Mouse (Mus musculus) heart, adult 2 months (tissue): ENCODE data around the gene Ccdc34. TPM values are rescaled to one million over a fixed set of nuclear protein-coding genes. Genes with fewer than 3 reads are reported as not detected.

Experiments used
- DNase-seq, 2 experiments: peaks; one replicate each; pipeline ENCODE4 v3.0.0; 2021
- H3K27ac ChIP-seq: fragments of 200-600 bp; 2 replicates; pipeline ENCODE4 v1.8.1; 2022
- H3K27me3 ChIP-seq: fragments of 200-500 bp; 2 replicates; pipeline ENCODE4 v1.6.1; 2012; ENCODE audit warnings: mild to moderate bottlenecking, low read length, inconsistent platforms, mixed read lengths; ENCODE audit not compliant: control insufficient read depth, insufficient read depth
- H3K36me3 ChIP-seq: fragments of 200-500 bp; 2 replicates; pipeline ENCODE4 v1.6.1; 2012; ENCODE audit warnings: low read length, inconsistent platforms; ENCODE audit not compliant: control insufficient read depth, insufficient read depth
- H3K4me1 ChIP-seq: fragments of 200-500 bp; 2 replicates; pipeline ENCODE4 v1.6.1; 2011; ENCODE audit warnings: low read length; ENCODE audit not compliant: control insufficient read depth, insufficient read depth
- H3K4me3 ChIP-seq: fragments of 200-600 bp; 2 replicates; pipeline ENCODE4 v1.8.1; 2022
- H3K79me2 ChIP-seq: fragments of 200-500 bp; replicated peaks from 2 replicates; pipeline ENCODE4 v1.6.1; 2012; ENCODE audit warnings: mild to moderate bottlenecking, inconsistent platforms, low read length, moderate library complexity, mixed read lengths; ENCODE audit not compliant: control insufficient read depth, insufficient read depth
- H3K9ac ChIP-seq: fragments of 200-500 bp; 2 replicates; pipeline ENCODE4 v1.6.1; 2012; ENCODE audit warnings: low read depth, mild to moderate bottlenecking, control low read depth, inconsistent platforms, low read length, mixed read lengths
- CTCF ChIP-seq: fragments of 200-600 bp; IDR thresholded peaks from 2 replicates; pipeline ENCODE4 v1.8.1; 2022; ENCODE audit warnings: antibody characterized with exemption, mild to moderate bottlenecking, moderate library complexity
- EP300 ChIP-seq: fragments of 200-500 bp; IDR thresholded peaks from 2 replicates; pipeline ENCODE4 v1.6.1; 2011; ENCODE audit warnings: low read depth, low read length, control low read depth; ENCODE audit not compliant: insufficient read depth
- POLR2A ChIP-seq: fragments of 200-500 bp; IDR thresholded peaks from 2 replicates; pipeline ENCODE4 v1.6.1; 2011; ENCODE audit warnings: mild to moderate bottlenecking, low read depth, low read length, control low read depth; ENCODE audit not compliant: insufficient read depth
- WGBS: fragments of 180-500 bp; shearing (Covaris S2); methylation state at CpG from one replicate; pipeline ENCODE4 v1.1.7; 2018; 5-methylcytosine and 5-hydroxymethylcytosine counted together
- intact Hi-C: fragments of 180-260 bp; cut with DNase I; formaldehyde crosslinking; loops from one replicate; pipeline ENCODE4 v1.15.1; 2025
- polyA plus RNA-seq: library from polyadenylated mRNA; depleted of rRNA; stranded (reverse); fragments of >200 nt; gene quantifications from 2 replicates; pipeline ENCODE4 v1.2.3, GENCODE M21; 2012
- total RNA-seq, 2 experiments: library from RNA; stranded (reverse); gene quantifications; 2 replicates each; pipeline ENCODE4 v1.2.3; 2021

The Ccdc34 gene
- total and polyA plus RNA-seq, 3 experiments, result 1.8 to 4.6 (median 4.1) TPM

DNA sequence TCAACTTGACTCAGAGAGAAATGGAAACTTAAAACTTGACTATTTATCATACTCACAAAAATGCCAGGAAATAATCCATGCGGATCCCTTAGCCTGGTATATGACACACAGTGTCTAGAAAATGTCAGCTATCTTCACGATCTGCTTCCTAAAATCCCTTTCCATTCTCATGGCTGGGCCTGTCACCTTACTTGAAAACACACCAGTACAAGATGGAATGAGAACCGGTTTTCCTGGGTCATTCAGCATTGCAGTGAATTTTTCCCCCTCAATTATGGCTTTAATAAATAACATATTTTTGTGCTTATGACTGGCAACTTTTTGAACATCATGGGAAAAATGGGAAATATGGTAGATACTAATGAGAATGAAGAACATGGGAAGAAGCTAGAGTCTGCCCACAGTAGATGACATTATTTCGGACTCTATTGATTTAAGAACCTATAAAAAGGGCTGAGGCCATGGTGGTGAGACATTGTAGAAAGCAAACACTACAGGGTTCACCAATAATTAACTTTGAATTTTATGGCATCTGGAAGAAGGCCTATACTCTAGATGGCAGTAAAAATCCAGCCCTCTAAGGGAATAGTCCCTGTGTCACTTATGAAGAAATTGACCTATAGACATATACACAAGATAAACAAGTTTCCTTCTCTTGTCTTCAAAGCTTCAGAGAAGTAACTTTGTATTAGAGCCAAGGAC is 171.2 kb downstream of the Ccdc34 start:
- WGBS, result 89% methylated on average over 4 of the region's 4 CpGs
- no peaks in the 10 kb centered on the region for H3K36me3 ChIP-seq
- no peaks in the 10 kb centered on the region for H3K79me2 ChIP-seq
- no peaks in the 10 kb centered on the region for H3K27me3 ChIP-seq
- peaks cover 3% of the 10 kb centered on the region for H3K4me1 ChIP-seq
- no peak overlapping the region for H3K9ac ChIP-seq
- no peak for DNase-seq
- no peak for TF ChIP-seq EP300
- TF ChIP-seq CTCF, result no peak
- no peak for TF ChIP-seq POLR2A
- no peak overlapping the region for H3K27ac ChIP-seq
- no peak overlapping the region for H3K4me3 ChIP-seq
- intact Hi-C loops, result no loop called here

DNA sequence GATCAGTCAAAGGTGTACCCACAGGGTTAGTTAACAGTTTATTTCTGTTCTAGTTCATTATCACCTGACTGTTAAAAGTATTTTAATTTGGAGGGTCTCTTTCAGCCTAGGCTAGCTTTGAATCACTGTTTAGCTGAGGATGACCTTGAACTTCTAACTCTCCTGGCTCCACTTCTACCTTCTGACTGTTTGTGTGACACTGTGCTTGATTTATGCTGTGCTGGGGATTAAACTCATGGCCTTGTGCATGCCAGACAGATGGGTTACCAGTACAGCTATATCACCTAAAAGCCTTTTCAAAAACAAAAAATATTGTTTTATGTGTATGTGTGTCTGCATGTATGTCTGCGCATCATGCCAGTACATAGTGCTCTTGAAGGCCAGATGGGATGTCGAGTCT is 172.8 kb downstream of the Ccdc34 start:
- Histone ChIP-seq H3K27ac (no peak overlapping the region), H3K36me3 (no peaks in the 10 kb centered on the region), H3K79me2 (no peaks in the 10 kb centered on the region), H3K27me3 (no peaks in the 10 kb centered on the region), H3K9ac (no peak overlapping the region), H3K4me3 (no peak overlapping the region), H3K4me1 (peaks cover 3% of the 10 kb centered on the region)
- no peak for TF ChIP-seq POLR2A
- TF ChIP-seq CTCF, result no peak
- TF ChIP-seq EP300, result no peak
- WGBS, result 97% methylated on average over 2 of the region's 2 CpGs
- intact Hi-C loops, result no loop called here
- no peak for DNase-seq

DNA sequence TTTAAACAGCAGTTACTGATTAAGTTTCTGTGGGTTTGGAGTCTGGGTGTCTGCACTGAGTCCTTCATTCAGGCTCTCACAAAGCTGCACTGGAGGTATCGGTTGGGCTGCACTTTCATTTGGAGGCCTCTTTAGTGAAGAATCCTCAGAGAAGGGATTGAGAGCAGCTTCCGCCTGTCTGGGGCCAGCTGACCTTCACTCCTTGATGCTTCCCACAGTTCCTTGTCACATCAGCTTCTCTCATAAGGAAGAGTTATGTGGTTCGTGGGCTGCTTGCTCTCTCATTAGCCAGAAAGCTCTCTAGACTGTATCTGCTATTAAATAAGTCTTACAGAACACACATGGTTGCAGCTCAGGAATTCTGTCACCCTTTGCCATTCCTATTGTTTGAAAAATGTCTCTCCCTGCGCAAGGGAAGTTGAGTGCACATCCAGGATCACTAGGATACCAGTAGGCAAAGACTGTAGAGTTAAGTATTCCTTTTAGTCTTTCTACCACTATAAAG is 173.6 kb downstream of the Ccdc34 start:
- Histone ChIP-seq H3K4me3 (no peak overlapping the region), H3K9ac (no peak overlapping the region), H3K27me3 (no peaks in the 10 kb centered on the region), H3K27ac (no peak overlapping the region), H3K36me3 (no peaks in the 10 kb centered on the region), H3K4me1 (peaks cover 3% of the 10 kb centered on the region), H3K79me2 (no peaks in the 10 kb centered on the region)
- DNase-seq, result no peak
- TF ChIP-seq CTCF (no peak), POLR2A (no peak), EP300 (no peak)
- WGBS, result 82% methylated on average over 4 of the region's 4 CpGs
- intact Hi-C loops, result no loop called here

DNA sequence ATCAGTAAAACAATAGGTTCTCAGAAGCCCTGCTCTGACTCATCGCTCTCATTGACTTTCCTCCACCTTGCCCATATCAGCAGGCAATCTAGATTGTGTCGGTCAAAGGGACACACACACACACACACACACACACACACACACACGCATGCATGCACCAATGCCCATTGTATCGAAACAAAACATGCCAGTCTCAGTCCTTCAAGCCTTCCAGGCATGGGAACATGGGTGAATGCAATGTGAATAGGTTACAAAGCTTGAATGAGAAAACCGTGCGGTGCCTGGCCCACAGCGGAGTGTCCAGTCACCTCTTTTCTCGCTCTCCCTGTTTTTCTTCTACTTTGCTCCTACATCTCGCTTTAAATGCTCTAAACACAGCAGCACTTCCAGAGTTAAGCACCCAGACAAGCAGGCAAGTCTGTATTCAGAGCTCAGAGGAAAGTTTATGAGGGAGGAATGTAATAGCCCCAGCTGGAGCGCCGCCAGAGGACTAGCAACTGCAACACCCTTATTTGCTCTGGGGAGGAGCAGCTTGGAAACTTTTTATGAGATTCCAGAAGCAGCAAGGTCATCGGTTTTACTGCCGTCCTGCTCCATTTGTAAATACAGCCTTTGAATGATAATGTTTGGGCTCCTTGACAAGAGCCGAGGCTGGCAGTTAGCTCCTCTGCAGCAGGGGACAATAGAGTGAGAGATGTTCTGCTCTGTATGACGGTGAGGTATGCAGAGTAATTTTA is 174.5 kb downstream of the Ccdc34 start:
- Histone ChIP-seq H3K79me2 (no peaks in the 10 kb centered on the region), H3K4me1 (peaks cover 3% of the 10 kb centered on the region), H3K27me3 (no peaks in the 10 kb centered on the region), H3K4me3 (no peak overlapping the region), H3K36me3 (no peaks in the 10 kb centered on the region), H3K27ac (no peak overlapping the region), H3K9ac (no peak overlapping the region)
- 31% methylated on average over 15 of the region's 15 CpGs for WGBS
- peak; percentile 63 to 65 for DNase-seq
- intact Hi-C loops, result no loop called here
- TF ChIP-seq EP300, result no peak
- no peak for TF ChIP-seq POLR2A
- TF ChIP-seq CTCF, result no peak

DNA sequence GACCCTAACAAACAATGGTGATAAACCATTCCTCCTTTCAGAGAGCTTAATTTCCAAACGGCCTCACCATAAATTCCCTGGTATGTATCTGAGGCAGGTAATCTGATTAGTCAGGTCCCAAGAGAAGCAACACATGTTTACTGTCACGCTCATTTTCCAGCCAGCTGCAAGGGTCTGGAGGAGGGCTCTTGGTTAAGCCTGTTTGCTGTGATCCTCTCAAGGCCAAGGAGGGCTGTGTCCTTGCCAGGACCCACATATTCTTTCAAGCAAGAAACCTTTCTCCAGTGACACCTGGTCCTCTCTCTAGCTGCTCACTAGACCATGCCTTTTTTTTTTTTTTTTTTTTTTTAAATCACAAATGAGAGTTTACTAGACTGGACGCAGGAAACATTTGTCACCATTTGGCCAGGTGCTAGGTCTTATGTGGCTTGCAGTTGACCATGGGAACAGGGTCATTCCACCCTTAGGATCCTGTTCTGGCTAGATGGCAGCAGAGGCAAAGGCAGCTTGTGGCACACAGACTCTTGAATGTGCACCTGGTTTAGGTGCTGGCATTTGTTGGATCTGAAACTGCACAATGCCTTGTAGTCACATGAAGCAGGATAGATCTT is 175.2 kb downstream of the Ccdc34 start:
- no peaks in the 10 kb centered on the region for H3K79me2 ChIP-seq
- no peak overlapping the region for H3K9ac ChIP-seq
- H3K27me3 ChIP-seq, result no peaks in the 10 kb centered on the region
- peaks cover 3% of the 10 kb centered on the region for H3K4me1 ChIP-seq
- H3K36me3 ChIP-seq, result no peaks in the 10 kb centered on the region
- no peak overlapping the region for H3K27ac ChIP-seq
- intact Hi-C loops, result no loop called here
- WGBS, result 27% methylated on average over 3 of the region's 3 CpGs
- H3K4me3 ChIP-seq, result no peak overlapping the region
- TF ChIP-seq EP300 (no peak), POLR2A (no peak), CTCF (no peak)
- DNase-seq, result no peak

DNA sequence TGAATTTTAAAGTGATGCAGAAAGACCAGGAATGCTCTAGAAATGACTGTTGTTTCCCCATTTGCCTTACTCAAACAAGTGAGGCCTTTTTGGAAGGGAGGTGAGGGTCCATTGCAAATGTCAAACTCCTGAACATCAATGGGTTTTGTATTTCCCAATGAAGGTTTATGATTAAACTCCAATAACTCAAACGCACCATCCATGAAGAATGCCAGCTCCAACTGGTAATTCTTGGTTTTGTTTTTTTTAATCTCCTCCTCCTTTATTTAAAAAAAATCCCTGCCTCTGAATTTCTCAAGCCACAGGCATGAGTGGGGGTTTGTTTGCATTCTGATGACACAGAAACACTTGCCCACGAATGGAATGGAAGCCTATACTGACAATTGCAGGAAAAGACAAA is 178.9 kb downstream of the Ccdc34 start:
- intact Hi-C loops, result no loop called here
- Histone ChIP-seq H3K4me3 (no peak overlapping the region), H3K27me3 (no peaks in the 10 kb centered on the region), H3K36me3 (no peaks in the 10 kb centered on the region), H3K4me1 (peaks cover 3% of the 10 kb centered on the region), H3K9ac (no peak overlapping the region), H3K79me2 (no peaks in the 10 kb centered on the region), H3K27ac (no peak overlapping the region)
- 78% methylated on average over 2 of the region's 2 CpGs for WGBS
- TF ChIP-seq CTCF (no peak), POLR2A (no peak), EP300 (no peak)
- DNase-seq, result no peak
